Mouse (Mus musculus) heart, embryonic 16.5 days (tissue): ENCODE measurements around the gene Ces2f. TPM values are rescaled to one million over a fixed set of nuclear protein-coding genes. Genes with fewer than 3 reads are reported as not detected.
"Not testable (repeated sequence)": the region's sequence is repeated elsewhere in the genome, so short reads cannot be mapped to it uniquely, and the experiment has no call there.

Experiments
- ATAC-seq: fragments of 200-750 bp; cut with Nextera tagmentation; replicated peaks from 2 replicates; pipeline ENCODE4 v1.8.0; 2017; ENCODE audit warnings: moderate number of reproducible peaks; ENCODE audit not compliant: insufficient read depth, low FRiP score; ENCODE audit errors: extremely low read depth
- H3K27ac ChIP-seq: fragments of 300-500 bp; sonication (generic); 2 replicates; pipeline ENCODE4 v1.5.1; 2014; ENCODE audit warnings: mild to moderate bottlenecking, low read length, control low read depth, moderate library complexity
- H3K27me3 ChIP-seq: fragments of 300-500 bp; sonication (generic); 2 replicates; pipeline ENCODE4 v1.6.1; 2014; ENCODE audit warnings: low read length, mixed read lengths; ENCODE audit not compliant: control insufficient read depth, insufficient read depth
- H3K36me3 ChIP-seq: fragments of 300-500 bp; sonication (generic); 2 replicates; pipeline ENCODE4 v1.6.1; 2014; ENCODE audit not compliant: control insufficient read depth, insufficient read depth
- H3K4me1 ChIP-seq: fragments of 300-500 bp; sonication (generic); 2 replicates; pipeline ENCODE4 v1.6.1; 2014; ENCODE audit warnings: low read length, mixed read lengths; ENCODE audit not compliant: control insufficient read depth, insufficient read depth
- H3K4me2 ChIP-seq: fragments of 300-500 bp; sonication (generic); 2 replicates; pipeline ENCODE4 v1.6.1; 2014; ENCODE audit warnings: low read depth, mild to moderate bottlenecking, control low read depth, low read length
- H3K4me3 ChIP-seq: fragments of 300-500 bp; sonication (generic); 2 replicates; pipeline ENCODE4 v1.5.1; 2014; ENCODE audit warnings: mild to moderate bottlenecking, control low read depth, low read length
- H3K9ac ChIP-seq: fragments of 300-500 bp; sonication (generic); 2 replicates; pipeline ENCODE4 v1.6.1; 2014; ENCODE audit warnings: low read length, control low read depth
- H3K9me3 ChIP-seq: fragments of 300-500 bp; sonication (generic); replicated peaks from 2 replicates; pipeline ENCODE4 v1.6.1; 2016; ENCODE audit warnings: low read length; ENCODE audit not compliant: control insufficient read depth
- WGBS: fragments of 180-500 bp; shearing (Covaris S2); extraction: QIAGEN DNeasy Blood & Tissue Kit; methylation state at CpG from one replicate; pipeline ENCODE4 v1.1.7; 2014; 5-methylcytosine and 5-hydroxymethylcytosine counted together
- polyA plus RNA-seq: library from polyadenylated mRNA; unstranded; fragments of >200 nt; fragmentation: Nextera tagmentation; extraction: Ambion mirVana; gene quantifications from 2 replicates; pipeline ENCODE4 v1.2.1, GENCODE M21; 2015

Ces2f gene
- 0.13 TPM in 1 of 2 replicates, not detected in the other for polyA plus RNA-seq

DNA sequence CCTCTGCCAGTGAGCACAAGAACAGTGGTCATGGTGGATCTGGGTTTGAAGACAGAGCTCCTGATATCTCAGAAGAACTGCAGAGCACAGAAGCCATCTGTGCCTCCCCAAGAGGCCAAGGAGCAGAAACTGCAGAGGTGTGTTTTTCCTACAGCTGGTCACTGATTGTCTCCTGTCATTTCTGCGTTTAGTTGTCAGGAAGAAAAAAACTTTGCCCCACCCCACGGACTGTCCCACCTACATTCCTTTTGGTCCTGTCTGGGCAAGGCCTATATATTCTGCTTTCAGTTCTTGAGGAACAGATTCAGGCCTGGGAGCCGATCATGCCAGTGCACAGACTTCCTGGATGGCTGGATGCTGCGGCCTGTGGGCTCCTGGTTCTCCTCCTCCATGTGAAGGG is at the start of gene Ces2f:
Gene Ces2f, plus strand, starts transcription at position 301 of the 400 bp plus-strand sequence.
- Histone ChIP-seq H3K9ac (no peak within 1 kb of the TSS), H3K36me3 (no peaks in the 10 kb centered on the region), H3K27me3 (no peaks in the 10 kb centered on the region), H3K9me3 (no peaks in the 10 kb centered on the region), H3K4me3 (no peak within 1 kb of the TSS), H3K4me2 (no peak within 1 kb of the TSS), H3K4me1 (no peaks in the 10 kb centered on the region), H3K27ac (no peak within 1 kb of the TSS)
- 74% methylated on average over 4 of the region's 4 CpGs for WGBS
- no peak for ATAC-seq

DNA sequence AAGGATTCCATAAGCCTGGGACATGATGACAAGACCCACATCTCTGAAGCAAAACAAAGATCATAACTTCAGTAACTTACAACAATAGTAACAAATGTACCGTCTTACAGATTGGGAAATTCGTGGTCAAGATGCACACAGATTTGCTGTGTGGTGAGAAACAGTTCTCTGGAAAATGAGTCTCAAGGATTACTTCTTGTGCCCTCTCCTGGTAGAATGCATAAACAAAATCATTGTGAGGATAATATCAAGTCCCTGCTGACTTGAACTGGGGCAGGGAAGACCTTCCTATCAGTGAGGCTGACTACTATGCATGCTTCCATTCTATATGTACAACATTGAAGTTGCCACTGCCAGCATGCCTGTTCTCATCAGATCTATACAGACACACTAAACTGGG is 45.4 kb upstream of the Ces2f start:
- H3K9me3 ChIP-seq: no peaks in the 10 kb centered on the region
- H3K27ac ChIP-seq: no peak overlapping the region
- H3K4me2 ChIP-seq: no peak overlapping the region
- H3K36me3 ChIP-seq: no peaks in the 10 kb centered on the region
- no peak for ATAC-seq
- WGBS: 72% methylated on average over 2 of the region's 2 CpGs
- no peak overlapping the region for H3K9ac ChIP-seq
- H3K27me3 ChIP-seq: no peaks in the 10 kb centered on the region
- no peak overlapping the region for H3K4me3 ChIP-seq
- no peaks in the 10 kb centered on the region for H3K4me1 ChIP-seq

DNA sequence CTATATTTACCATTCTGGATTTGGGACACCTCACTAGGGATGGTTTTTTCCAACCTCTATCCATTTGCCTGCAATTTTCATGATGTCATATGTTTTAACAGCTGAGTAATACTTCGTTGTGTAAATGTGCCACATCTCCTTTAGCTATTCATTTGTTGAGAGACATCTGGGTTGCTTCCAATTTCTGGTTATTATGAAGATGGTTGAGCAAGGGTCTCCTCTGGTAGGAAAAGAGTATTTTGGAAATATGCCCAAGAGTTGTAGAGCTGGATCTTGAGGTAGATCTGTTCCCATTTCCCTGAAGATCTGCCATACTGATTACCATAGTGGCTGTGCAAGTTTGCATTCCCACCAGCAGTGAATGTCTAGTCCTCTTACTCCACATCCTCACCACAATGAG is 40.0 kb upstream of the Ces2f start:
- WGBS: 31% methylated on average over 1 of the region's 1 CpGs
- H3K9me3 ChIP-seq: no peaks in the 10 kb centered on the region
- no peaks in the 10 kb centered on the region for H3K27me3 ChIP-seq
- no peak overlapping the region for H3K9ac ChIP-seq
- ATAC-seq: no peak
- no peak overlapping the region for H3K4me3 ChIP-seq
- H3K36me3 ChIP-seq: no peaks in the 10 kb centered on the region
- no peak overlapping the region for H3K4me2 ChIP-seq
- no peak overlapping the region for H3K27ac ChIP-seq
- no peaks in the 10 kb centered on the region for H3K4me1 ChIP-seq

DNA sequence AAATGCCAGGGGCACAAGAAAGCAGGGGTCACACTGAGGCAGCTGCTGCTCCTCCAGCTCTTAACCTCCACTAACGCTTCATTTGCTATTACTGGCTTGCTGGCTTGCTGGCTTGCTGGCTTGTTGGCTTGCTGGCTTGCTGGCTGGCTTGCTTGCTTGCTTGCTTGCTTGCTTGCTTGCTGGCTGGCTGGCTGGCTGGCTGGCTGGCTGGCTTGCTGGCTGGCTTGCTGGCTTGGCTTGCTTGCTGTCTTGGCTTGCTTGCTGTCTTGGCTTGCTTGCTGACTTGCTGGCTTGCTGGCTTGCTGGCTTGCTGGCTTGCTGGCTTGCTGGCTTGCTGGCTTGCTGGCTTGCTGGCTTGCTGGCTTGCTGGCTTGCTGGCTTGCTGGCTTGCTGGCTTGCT is 38.1 kb upstream of the Ces2f start:
- not testable (repeated sequence) for H3K4me1 ChIP-seq, H3K27me3 ChIP-seq, H3K4me2 ChIP-seq, H3K36me3 ChIP-seq, H3K4me3 ChIP-seq, H3K9ac ChIP-seq, H3K9me3 ChIP-seq, H3K27ac ChIP-seq, ATAC-seq
- 63% methylated on average over 1 of the region's 1 CpGs for WGBS

DNA sequence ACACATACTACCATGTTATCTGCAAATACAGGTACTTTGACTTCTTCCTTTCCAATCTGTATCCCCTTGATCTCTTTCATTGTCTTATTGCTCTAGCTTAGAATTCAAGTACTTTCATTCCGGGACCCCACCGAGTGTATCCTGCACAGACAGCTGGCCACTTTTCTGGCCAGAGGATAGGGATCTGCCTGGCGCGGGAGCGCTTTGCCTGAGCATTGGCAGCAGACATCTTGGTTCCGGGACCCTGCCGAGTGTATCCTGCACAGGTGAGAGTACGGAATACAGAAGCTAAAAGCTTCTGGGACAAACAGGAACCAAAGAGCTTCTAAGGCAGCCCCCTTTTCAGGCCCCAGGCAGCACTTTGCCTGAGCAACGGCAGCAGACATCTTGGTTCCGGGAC is 37.5 kb upstream of the Ces2f start:
- ATAC-seq, H3K27ac ChIP-seq, H3K4me3 ChIP-seq, H3K4me1 ChIP-seq, H3K9me3 ChIP-seq, H3K4me2 ChIP-seq, H3K36me3 ChIP-seq, H3K9ac ChIP-seq, H3K27me3 ChIP-seq: not testable (repeated sequence)
- WGBS: 93% methylated on average over 10 of the region's 10 CpGs

DNA sequence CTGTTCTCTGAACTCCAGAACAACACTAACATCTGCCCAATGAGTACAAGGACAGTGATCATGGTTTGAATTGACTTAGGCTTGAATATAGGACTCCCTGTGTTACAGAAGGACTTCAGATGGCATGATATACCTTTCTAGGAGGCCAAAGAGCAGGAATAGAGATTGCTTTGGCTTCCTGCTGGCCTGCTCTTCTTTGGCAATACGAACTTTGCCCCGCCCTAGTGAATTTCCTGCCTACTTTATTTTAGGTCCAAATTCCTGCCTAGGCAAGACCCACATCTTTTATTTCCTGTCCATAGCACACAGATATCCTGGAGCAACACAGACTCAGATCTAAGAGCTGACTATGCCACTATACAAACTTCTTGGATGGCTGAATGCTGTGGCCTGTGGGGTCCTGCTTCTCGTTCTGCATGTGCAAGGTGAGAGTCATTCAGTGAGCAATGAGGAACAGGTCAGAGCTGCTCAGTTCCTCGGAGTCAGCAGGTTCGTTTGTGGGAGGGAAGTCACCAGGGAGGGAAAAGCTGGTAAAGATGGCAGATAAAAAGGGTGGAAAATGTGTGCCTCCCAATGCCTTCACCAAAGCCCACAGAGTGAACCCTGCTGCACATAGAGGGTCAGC is 21.1 kb upstream of the Ces2f start, which contains the start of gene Ces2e:
Gene Ces2e, plus strand, starts transcription at position 289 of the 625 bp plus-strand sequence.
- H3K9me3 ChIP-seq: no peaks in the 10 kb centered on the region
- H3K27ac ChIP-seq: no peak within 1 kb of the TSS
- H3K27me3 ChIP-seq: no peaks in the 10 kb centered on the region
- H3K9ac ChIP-seq: no peak within 1 kb of the TSS
- ATAC-seq: no peak
- 61% methylated on average over 5 of the region's 5 CpGs for WGBS
- H3K36me3 ChIP-seq: no peaks in the 10 kb centered on the region
- no peaks in the 10 kb centered on the region for H3K4me1 ChIP-seq
- no peak within 1 kb of the TSS for H3K4me3 ChIP-seq
- no peak within 1 kb of the TSS for H3K4me2 ChIP-seq

DNA sequence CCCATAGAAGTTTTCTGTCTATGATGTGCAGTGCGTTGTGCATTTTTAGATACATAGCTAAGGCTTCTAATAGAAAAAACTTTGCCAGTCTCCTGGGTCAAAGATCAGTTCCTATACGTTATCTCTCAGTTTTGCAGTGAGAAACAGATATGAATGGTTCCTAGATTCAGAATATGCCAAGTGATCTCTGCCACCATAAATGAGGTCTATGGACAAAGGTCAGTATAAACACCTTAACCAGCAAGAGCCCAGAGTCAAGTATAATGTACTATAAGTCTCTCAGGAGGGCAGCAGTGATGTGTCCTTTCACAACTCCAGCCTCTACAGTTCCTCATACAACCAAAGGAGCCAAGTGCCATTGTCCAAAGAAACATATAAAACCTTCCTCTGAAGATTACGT is 19.9 kb upstream of the Ces2f start:
- H3K9me3 ChIP-seq: no peaks in the 10 kb centered on the region
- H3K27ac ChIP-seq: no peak overlapping the region
- no peak overlapping the region for H3K4me2 ChIP-seq
- no peaks in the 10 kb centered on the region for H3K36me3 ChIP-seq
- WGBS: 74% methylated on average over 3 of the region's 3 CpGs
- no peak overlapping the region for H3K9ac ChIP-seq
- no peaks in the 10 kb centered on the region for H3K27me3 ChIP-seq
- H3K4me3 ChIP-seq: no peak overlapping the region
- ATAC-seq: no peak
- H3K4me1 ChIP-seq: no peaks in the 10 kb centered on the region

DNA sequence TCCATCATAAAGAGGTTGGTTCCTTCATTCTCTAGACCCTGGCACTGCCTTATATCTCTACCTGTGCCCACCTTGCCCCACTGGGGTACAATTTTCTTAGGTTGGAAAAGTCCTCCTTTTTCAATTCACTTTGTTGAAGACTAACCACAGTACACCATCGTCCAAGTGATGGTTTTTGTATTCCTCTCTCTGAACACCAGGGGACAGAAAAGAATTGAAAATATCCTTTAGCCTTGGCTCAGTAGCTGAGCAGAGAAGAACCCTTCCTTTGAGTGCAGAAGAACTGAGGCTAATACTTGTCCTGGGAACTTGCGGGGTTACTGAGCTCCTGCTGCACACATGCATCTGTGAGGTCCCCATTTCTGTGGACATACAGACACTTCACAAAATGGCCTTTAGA is 2.5 kb upstream of the Ces2f start:
- Histone ChIP-seq H3K4me1 (no peaks in the 10 kb centered on the region), H3K27ac (no peak overlapping the region), H3K9me3 (no peaks in the 10 kb centered on the region), H3K9ac (no peak overlapping the region), H3K4me3 (no peak overlapping the region), H3K4me2 (no peak overlapping the region), H3K36me3 (no peaks in the 10 kb centered on the region), H3K27me3 (no peaks in the 10 kb centered on the region)
- ATAC-seq: no peak
- 63% methylated on average over 2 of the region's 2 CpGs for WGBS

DNA sequence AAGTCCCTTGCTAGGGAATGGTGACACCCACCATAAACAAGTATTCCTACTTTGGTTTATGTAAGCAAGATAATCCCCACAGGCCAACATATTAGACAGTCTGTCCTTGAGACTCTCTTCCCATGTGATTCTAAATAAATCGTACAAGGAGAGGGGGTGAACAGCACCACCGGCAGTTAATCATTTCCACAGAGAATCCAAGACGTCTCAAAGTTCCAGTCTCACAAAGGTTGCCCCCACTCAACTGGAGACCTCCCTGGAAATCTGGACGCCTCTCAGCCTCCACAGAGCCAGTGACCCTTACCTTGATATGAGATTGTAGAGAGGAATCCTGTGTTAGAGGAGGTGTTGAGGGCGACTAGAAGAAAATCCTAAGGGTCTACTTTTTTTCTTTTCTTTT is 1.9 kb downstream of the Ces2f start:
- Histone ChIP-seq H3K27me3 (no peaks in the 10 kb centered on the region), H3K4me2 (no peak overlapping the region), H3K36me3 (no peaks in the 10 kb centered on the region), H3K4me3 (no peak overlapping the region), H3K9ac (no peak overlapping the region), H3K27ac (no peak overlapping the region), H3K4me1 (no peaks in the 10 kb centered on the region), H3K9me3 (no peaks in the 10 kb centered on the region)
- ATAC-seq: no peak
- 67% methylated on average over 5 of the region's 5 CpGs for whole genome bisulfite sequencing
